ENCODE assay signal across 8 mouse cellular contexts in the genomic region with DNA sequence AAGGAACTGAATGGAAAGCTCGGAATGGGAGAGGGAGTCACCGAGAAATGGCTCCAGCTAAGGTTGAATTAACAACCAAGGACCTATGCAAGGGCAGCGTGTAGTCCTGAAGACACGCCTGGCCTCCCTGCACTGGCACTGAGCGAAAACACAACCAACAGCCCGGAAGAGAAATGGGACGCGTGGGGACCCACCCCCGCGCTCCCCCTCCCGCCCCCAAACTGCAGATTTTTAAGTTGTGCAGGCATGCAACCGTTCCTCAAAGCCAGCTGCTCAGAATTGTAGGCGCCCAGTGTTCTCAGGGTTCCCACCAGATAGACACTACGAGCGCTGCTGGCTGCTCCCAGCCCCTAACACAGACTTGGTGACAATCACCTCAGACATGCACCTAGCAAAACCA. TPM values are rescaled to one million over a fixed set of nuclear protein-coding genes. Genes with fewer than 3 reads are reported as not detected.
DNase-seq lines count a peak whose midpoint lies in the region; ATAC-seq and TF ChIP-seq lines count a peak whose summit lies in the region.

Gene Kcns3, minus strand, starts transcription at position 42 of the 400 bp plus-strand sequence.

- peak within 1 kb of the TSS; percentile 96 for H3K4me2 ChIP-seq in lung, embryonic 15.5 days
- peak within 1 kb of the TSS; percentile 92 for H3K4me2 ChIP-seq in intestine, embryonic 16.5 days (ENCODE audit: low read depth, low read length)
- peak within 1 kb of the TSS; percentile 95 for H3K4me2 ChIP-seq in neural tube, embryonic 14.5 days (ENCODE audit: low read depth, low read length)

- no peak for DNase-seq in cerebellum, adult 2 months
- no peak for DNase-seq in lung, postnatal 14 days
- DNase-seq in spleen, adult 18-20 months, result no peak
- DNase-seq in ovary, adult 18-20 months (ENCODE audit: low spot score), result no peak

- H3K4me1 ChIP-seq in cerebellum, adult 2 months (ENCODE audit: control insufficient read depth, insufficient read depth, low read length), result no peaks in the 10 kb centered on the region
- H3K4me1 ChIP-seq in lung, embryonic 15.5 days, result peaks cover 8% of the 10 kb centered on the region
- H3K4me1 ChIP-seq in intestine, embryonic 16.5 days (ENCODE audit: control insufficient read depth, insufficient read depth, low read length), result 0 out of 2 replicates have a peak, but pooled peaks cover 3% of the 10 kb centered on the region
- H3K4me1 ChIP-seq in neural tube, embryonic 14.5 days (ENCODE audit: control insufficient read depth, insufficient read depth, low read length), result 0 out of 2 replicates have a peak, but pooled peaks cover 3% of the 10 kb centered on the region

- no peak for TF ChIP-seq POLR2A in cerebellum, adult 2 months (IDR thresholded peaks at IDR 0.05; ENCODE audit: borderline replicate concordance, insufficient read depth, low read length)

- peak within 1 kb of the TSS; percentile 47 for H3K9ac ChIP-seq in lung, embryonic 15.5 days
- H3K9ac ChIP-seq in intestine, embryonic 16.5 days (ENCODE audit: low read depth, low read length), result peak within 1 kb of the TSS; percentile 72
- H3K9ac ChIP-seq in neural tube, embryonic 14.5 days (replicated peaks; ENCODE audit: low read depth, low read length), result peak within 1 kb of the TSS; percentile 29

- no peak within 1 kb of the TSS for H3K27ac ChIP-seq in cerebellum, adult 2 months (ENCODE audit: insufficient read depth, low read length)
- peak within 1 kb of the TSS; percentile 16; the same call in 1 of the 2 replicates for H3K27ac ChIP-seq in lung, embryonic 15.5 days
- 0 out of 2 replicates have a peak within 1 kb of the TSS, but pooled peaks have one; percentile 9 for H3K27ac ChIP-seq in intestine, embryonic 16.5 days (ENCODE audit: low read length)
- H3K27ac ChIP-seq in neural tube, embryonic 14.5 days (ENCODE audit: low read depth, low read length), result no peak within 1 kb of the TSS

- ATAC-seq in cerebellum, adult (ENCODE audit: insufficient number of reproducible peaks, low FRiP score, low TSS enrichment), result no peak
- no peak for ATAC-seq in lung, embryonic 15.5 days (ENCODE audit: borderline replicate concordance, extremely low read depth, low FRiP score, low TSS enrichment)
- no peak for ATAC-seq in intestine, embryonic 16.5 days
- no peak for ATAC-seq in neural tube, embryonic 14.5 days (ENCODE audit: low read depth)

- H3K36me3 ChIP-seq in lung, embryonic 15.5 days, result no peaks in the 10 kb centered on the region
- no peaks in the 10 kb centered on the region for H3K36me3 ChIP-seq in intestine, embryonic 16.5 days (ENCODE audit: control insufficient read depth, insufficient read depth, low read length)
- H3K36me3 ChIP-seq in neural tube, embryonic 14.5 days (ENCODE audit: control insufficient read depth, insufficient read depth, low read length), result no peaks in the 10 kb centered on the region

- no peaks in the 10 kb centered on the region; the same call in 1 of the 2 replicates for H3K27me3 ChIP-seq in cerebellum, adult 2 months (ENCODE audit: control insufficient read depth, insufficient read depth, low read length)
- H3K27me3 ChIP-seq in lung, embryonic 15.5 days, result peaks cover 45% of the 10 kb centered on the region
- peaks cover 15% of the 10 kb centered on the region for H3K27me3 ChIP-seq in intestine, embryonic 16.5 days (replicated peaks; ENCODE audit: control insufficient read depth, insufficient read depth, low read length)
- peaks cover 10% of the 10 kb centered on the region for H3K27me3 ChIP-seq in neural tube, embryonic 14.5 days (ENCODE audit: control insufficient read depth, insufficient read depth, low read length)

- peak within 1 kb of the TSS; percentile 14 for H3K4me3 ChIP-seq in cerebellum, adult 2 months (replicated peaks; ENCODE audit: insufficient read depth, low read depth, low read length)
- H3K4me3 ChIP-seq in lung, embryonic 15.5 days, result peak within 1 kb of the TSS; percentile 58
- peak within 1 kb of the TSS; percentile 57 for H3K4me3 ChIP-seq in intestine, embryonic 16.5 days (ENCODE audit: low read length)
- H3K4me3 ChIP-seq in neural tube, embryonic 14.5 days (ENCODE audit: low read depth, low read length), result peak within 1 kb of the TSS; percentile 48

- 34% methylated on average over 15 of the region's 15 CpGs for WGBS in cerebellum, adult 2 months
- 23% methylated on average over 15 of the region's 15 CpGs for WGBS in lung, embryonic 15.5 days
- 20% methylated on average over 15 of the region's 15 CpGs for WGBS in intestine, embryonic 16.5 days
- WGBS in neural tube, embryonic 14.5 days, result 22% methylated on average over 15 of the region's 15 CpGs

- H3K9me3 ChIP-seq in lung, embryonic 15.5 days, result no peaks in the 10 kb centered on the region
- H3K9me3 ChIP-seq in intestine, embryonic 16.5 days (ENCODE audit: control insufficient read depth, low read length), result no peaks in the 10 kb centered on the region
- H3K9me3 ChIP-seq in neural tube, embryonic 14.5 days (ENCODE audit: control insufficient read depth, low read length), result no peaks in the 10 kb centered on the region

- TF ChIP-seq CTCF in cerebellum, adult 2 months (IDR thresholded peaks at IDR 0.05; ENCODE audit: borderline replicate concordance, insufficient read depth, low read depth, low read length), result no peak

RNA-seq across cellular contexts. Expression of gene Kcns3, which starts in this region (rescaled TPM):
- polyA plus RNA-seq in cerebellum, adult 2 months (2012; rRNA removed), result 7.0 and 9.1 TPM in 2 replicates
- 6.3 and 7.8 TPM in 2 replicates for polyA plus RNA-seq in lung, embryonic 15.5 days (2015; fragmentation: Nextera tagmentation; extraction: Ambion mirVana)
- 4.8 and 6.1 TPM in 2 replicates for polyA plus RNA-seq in intestine, embryonic 16.5 days (2015; fragmentation: Nextera tagmentation; extraction: Ambion mirVana)
- 1.4 and 2.4 TPM in 2 replicates for polyA plus RNA-seq in neural tube, embryonic 14.5 days (2014; fragmentation: Nextera tagmentation; extraction: Ambion mirVana)

Comparison
In these comparisons a context has a peak if more than half of its experiments do, and no peak if none do; other contexts are left out.
1. H3K27ac ChIP-seq: peak in lung, embryonic 15.5 days (single experiment) and intestine, embryonic 16.5 days (single experiment); none in cerebellum, adult 2 months (single experiment) and neural tube, embryonic 14.5 days (single experiment).
2. Peak in every context shown above with its lines, with median percentiles within 50 percentile points of each other: H3K4me3 ChIP-seq, H3K4me2 ChIP-seq and H3K9ac ChIP-seq.